Mouse (Mus musculus) adrenal gland, adult 18-20 months (tissue): ENCODE results near the gene Cdhr3. TPM values are rescaled to one million over a fixed set of nuclear protein-coding genes. Genes with fewer than 3 reads are reported as not detected.
"Not testable (repeated sequence)": the region's sequence is repeated elsewhere in the genome, so short reads cannot be mapped to it uniquely, and the experiment has no call there.

Experiments used
- DNase-seq, 2 experiments: peaks; one replicate each; pipeline ENCODE4 v3.0.0; 2021 to 2022; ENCODE audit warnings: low spot score in 2 of 2
- microRNA-seq, 2 experiments: library from miRNA; unstranded; fragments of <30 nt; microRNA quantifications; one replicate each; pipeline ENCODE4 v1.2.0; 2021; ENCODE audit warnings: borderline number of aligned reads in 2 of 2
- total RNA-seq, 2 experiments: library from RNA; stranded (reverse); gene quantifications; 1 replicate in 1 of 2; 2 replicates in 1 of 2; pipeline ENCODE4 v1.2.3; 2021

Cdhr3 gene
- total RNA-seq, 2 experiments from 2014 or later: not detected

DNA sequence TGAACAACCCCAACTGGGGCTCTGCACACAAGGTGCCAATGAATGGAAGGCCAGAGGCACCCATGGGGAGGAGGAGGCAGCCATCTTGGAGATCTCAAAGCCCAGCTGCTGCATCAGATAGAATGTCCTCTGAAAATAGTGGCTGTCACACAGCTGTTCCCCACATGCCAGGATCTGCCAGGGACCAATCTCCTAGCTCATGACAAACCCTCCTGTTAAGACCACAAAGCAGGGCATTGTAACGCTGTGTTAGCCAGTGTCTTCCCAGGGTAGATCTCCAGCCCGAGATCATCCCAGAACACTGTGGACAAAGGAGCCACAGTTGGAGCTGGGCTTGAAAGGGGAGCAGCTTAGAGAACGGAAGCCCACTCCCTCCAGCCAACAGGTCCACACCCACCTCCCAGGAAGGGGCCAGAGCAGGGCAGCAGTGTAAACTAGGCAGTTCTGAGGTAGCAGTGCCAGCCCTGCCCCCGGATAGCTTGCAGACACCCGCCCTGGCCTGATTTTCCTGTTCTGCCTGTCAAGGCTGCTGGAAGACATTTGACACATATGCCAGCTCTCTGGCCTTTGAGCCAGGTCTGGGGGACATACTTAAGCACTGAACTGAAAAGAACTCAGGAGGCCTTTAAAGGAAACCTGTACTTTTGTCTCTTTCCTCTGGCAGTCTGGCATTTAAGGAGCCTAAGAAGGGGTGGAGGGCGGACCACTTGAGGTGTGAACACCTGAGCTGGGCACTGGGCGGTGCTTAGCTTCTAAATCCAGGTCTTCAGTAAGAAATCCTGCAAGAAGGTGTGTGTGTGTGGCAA, 84.2 kb downstream of the Cdhr3 start:
- DNase-seq: no peak

DNA sequence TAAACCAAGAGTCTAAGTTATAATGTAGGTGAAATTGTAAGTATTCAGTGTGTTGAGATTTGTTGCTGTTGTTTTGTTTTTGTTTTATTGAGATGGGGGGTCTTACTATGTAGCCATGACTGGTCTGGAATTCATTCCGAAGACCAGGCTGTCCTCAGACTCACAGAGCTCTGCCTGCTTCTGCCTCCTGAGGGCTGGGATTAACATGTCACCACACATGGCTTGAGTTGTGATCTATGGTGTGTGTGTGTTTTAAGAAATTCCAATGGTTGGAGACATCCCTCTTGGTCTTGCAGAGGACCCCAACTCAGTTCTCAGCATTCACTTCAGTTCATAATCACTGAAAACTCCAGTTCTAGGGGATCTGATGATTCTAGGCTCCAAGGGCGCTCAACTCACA, 85.5 kb downstream of the Cdhr3 start:
- DNase-seq: no peak

DNA sequence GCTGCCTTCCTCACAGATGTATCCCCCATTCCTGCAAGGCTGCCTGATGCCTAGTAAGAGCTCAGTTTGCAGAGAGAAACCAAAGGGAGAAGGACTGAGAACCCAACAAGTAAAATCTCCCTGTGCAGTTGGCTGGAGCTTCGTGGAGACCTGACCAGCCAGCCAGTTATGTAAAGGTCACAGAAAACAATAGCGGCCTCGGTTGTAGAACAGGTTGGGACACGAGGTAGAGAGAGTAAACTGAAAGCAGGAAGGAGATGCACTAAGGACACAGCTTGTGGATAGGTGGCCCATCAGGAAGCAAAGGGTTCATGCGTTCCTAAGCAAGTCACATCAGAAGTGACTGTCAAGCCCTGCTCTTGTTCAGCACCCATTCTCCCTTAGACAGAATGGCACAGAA, 86.8 kb downstream of the Cdhr3 start:
- no peak for DNase-seq

DNA sequence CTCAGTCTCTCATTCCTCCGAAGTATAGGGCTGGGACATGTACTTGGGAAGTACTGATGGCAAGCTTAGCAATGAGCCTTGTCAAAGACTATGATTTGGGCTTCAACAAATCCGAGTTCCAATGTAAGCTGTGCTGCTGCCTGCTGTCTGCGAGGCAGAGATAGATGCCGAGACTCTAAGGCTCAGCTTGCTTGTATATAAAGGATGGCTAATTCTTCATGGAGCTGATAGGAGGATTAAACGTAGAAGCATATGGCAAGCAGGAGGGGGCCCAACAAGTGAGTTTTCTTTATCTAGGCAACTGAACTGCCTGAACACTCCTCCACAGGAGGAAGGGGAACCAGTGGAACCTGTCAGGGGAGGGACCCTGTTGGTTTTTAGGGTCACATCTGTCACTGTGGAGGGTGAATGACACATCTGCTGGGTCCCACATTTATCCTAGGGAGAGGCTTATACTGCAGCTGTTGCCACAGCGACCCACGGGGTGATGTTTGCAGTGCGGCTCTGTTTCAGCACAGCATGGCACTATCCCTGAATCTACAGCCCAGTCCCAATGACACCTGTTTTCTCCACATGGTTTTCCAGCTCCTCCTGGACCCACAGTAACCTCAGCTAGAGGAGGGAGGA, 89.2 kb downstream of the Cdhr3 start:
- DNase-seq: no peak

DNA sequence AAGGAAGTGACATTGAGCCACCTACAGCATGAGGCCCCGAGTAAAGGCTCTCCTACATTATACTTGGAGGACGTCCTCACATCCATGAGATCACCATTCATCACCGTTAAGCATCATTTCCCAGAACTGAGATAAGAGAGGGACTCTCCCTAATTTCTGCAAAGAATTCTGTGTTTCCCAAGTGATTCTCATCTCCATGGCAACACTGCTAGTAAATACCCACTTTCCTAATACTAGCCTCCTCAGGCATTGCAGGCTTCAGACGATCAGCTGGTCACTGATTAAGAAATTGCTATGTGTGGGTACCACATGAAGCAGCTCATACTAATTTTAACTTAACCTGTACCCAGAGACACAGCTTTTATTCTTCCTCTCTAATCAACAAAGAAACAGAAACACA, 92.3 kb downstream of the Cdhr3 start:
- DNase-seq: no peak

DNA sequence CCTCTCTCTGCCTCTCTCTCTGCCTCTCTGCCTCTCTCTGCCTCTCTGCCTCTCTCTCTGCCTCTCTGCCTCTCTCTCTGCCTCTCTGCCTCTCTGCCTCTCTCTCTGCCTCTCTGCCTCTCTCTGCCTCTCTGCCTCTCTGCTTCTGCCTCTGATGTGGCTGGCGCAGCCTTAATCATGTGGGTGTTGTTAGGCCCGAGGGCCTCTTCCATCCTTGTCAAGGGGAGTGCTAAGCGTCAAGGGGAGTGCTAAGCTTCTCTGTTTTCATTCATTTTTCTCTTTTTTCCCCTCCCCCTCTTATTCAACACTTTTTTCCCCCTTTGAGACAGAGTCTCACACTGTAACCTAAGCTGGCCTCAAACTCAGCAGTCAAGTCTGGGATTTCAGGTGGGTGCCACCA, 92.9 kb downstream of the Cdhr3 start:
- not testable (repeated sequence) for DNase-seq

DNA sequence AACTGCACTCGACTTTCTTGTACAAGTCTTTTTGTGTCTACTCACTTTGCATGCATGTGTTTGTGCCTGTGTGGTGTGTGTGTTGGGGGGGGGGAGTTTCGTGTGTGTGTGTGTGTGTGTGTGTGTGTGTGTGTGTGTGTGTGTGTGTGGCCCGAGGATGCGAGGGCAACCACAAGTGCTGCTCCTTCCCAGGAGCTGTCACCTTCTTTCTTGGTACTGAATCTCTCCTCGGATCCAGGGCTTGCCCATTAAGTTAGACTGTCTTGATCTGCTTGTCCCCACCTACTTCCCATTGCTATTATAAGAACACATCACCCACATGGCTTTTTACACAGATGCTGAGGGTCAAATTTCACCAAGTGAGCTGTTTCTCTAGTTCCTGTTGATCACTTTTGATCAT, 93.9 kb downstream of the Cdhr3 start:
- no peak for DNase-seq

DNA sequence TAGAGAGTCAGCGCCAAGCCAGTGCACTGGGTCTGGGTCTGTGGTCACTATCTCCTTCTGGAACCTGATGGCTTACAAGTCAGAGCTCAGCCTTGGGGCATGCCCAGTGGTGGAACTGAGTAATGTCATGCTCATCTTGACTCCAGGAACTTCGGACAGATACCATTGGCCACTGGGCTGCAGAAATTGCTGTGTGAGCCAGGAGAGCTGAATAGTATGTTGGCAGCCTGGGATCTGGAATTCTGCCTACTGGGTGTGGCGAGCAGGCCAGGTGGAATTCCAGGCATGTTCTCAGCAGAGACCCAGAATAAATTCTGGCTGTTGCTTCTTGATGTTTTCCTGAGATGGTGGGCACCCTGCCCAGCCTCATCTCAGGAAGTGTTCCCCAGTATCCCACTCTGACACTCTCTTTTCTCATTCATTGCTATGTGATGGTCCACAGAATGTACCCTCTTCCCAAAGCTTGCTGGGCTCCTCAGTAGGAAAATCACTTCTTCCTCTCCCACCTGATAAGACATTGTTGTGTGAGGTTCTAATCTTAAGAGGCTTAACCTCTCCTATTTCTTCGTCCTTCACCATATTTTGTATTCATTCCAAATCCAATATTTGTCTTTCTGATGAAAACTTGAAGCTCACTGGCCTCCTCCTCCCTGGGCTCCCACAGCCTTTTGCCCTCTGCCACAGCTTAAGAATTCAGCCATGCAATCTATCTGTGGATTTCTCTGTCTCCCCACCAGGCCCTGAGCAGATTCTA, 97.4 kb downstream of the Cdhr3 start:
- no peak for DNase-seq

DNA sequence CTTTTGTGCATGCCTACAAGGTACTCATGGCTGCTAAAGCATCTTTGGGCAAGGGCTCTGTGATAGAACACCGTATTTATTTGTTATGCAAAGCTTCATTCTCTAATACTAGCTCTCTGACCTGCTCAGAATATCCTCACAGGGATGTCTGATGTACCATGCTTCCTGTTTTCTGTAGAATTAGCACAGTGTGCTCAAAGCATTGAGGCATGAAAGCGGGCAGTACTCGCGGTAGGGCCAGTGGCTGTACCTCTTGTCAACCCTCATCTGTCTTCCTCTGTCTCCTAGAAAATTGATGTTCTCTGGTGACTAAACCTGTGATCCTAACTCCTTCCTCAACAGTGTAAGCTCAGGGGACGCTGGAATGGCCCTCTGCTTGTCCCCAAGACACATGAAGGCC, 98.6 kb downstream of the Cdhr3 start:
- DNase-seq: no peak

DNA sequence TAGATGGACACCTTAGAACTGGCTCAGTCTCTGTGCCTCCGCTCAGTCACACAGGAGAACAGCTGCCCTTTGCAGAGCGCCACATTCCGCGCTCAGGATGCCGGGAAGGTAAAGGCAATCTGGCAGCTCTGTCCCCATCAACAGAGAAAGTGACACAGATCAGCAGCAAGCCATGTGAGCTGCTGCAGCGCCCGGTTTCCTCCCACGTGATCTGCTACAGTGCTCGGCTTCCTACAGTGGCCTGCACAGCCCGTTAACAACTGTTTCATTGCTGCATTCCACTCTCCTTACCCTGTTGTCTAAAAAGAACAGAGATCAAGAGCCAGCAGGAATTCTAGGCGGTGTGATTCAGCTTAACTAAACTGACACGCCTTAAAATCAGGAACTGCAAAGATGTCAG, 102.9 kb downstream of the Cdhr3 start:
- no peak for DNase-seq

DNA sequence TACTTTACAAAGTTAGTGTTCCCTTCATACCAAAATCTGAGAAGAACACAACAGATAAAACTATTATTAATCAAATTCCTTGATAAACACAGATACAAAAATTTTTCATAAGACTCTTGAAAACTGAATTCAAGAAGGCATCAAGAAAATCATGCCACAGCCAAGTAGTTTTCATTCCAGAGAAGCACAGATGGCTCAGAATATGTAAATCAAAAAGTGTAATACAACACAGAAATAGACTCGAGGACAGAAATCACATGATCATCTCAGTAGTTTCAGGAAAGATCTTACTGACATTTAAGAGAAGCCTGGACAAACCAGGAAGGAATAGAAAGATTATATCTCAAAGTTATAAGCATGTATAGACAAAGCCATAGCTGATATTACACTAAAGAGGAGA, 106.4 kb downstream of the Cdhr3 start:
- no peak for DNase-seq

Small RNA genes within 50 kb of the gene (microRNA-seq; reads per million reads assigned to microRNA genes)
- 0 reads per million in 2 experiments for gene Gm22904

Other genes starting within 250 kb of the Cdhr3 start
- gene Sypl, start 139.0 kb downstream of the Cdhr3 start, total RNA-seq: 100 to 1,000 TPM; 101 to 122 TPM
- gene Atxn7l1, start 54.8 kb upstream of the Cdhr3 start, total RNA-seq: 10 to 100 TPM; 25.4 to 26.8 TPM